13 mouse cellular contexts compared by ENCODE assay signal in genomic region chr3:99252461-99253091, GRCm38 (mm10). TPM values are rescaled to one million over a fixed set of nuclear protein-coding genes. Genes with fewer than 3 reads are reported as not detected.
DNase-seq lines count a peak whose midpoint lies in the region; ATAC-seq and TF ChIP-seq lines count a peak whose summit lies in the region.
"Had no signal": no experiment of that assay in that cellular context is flagged by ENCODE, and none has a peak within 500 bp of the region (broad histone marks: within the 10 kb centered on the region; RNA-seq: fewer than 3 reads in every experiment).

No protein-coding gene starts in this region.

- no peak for TF ChIP-seq CTCF in lung, embryonic 14.5 days (IDR thresholded peaks at IDR 0.05; ENCODE audit: low read depth)

- intact Hi-C loops in heart, postnatal 10 days (cut with DNase I) = loop anchor here (2.0 to 10.0 kb wide), 3 partner anchors 14 to 562 kb away; partner anchors contain the start of gene Wars2
- intact Hi-C loops in left cerebral cortex, postnatal 25 days (cut with DNase I) = loop anchor here (5.0 kb wide), 1 partner anchor 110 kb away; the partner anchor contains the start of gene Wars2

- H3K4me1 ChIP-seq in lung, embryonic 14.5 days (ENCODE audit: insufficient read depth) = no peaks in the 10 kb centered on the region
- no peaks in the 10 kb centered on the region for H3K4me1 ChIP-seq in brown adipose tissue, adult 24 weeks (ENCODE audit: control insufficient read depth, insufficient read depth, insufficient read length, low read length)
- H3K4me1 ChIP-seq in limb, embryonic 15.5 days = peaks cover 47% of the 10 kb centered on the region

- H3K27ac ChIP-seq in lung, embryonic 14.5 days (ENCODE audit: low read depth) = no peak overlapping the region
- H3K27ac ChIP-seq in brown adipose tissue, adult 24 weeks (replicated peaks; ENCODE audit: low read depth, low read length) = no peak overlapping the region
- peak overlapping the region; percentile 97 for H3K27ac ChIP-seq in limb, embryonic 15.5 days
- H3K27ac ChIP-seq: hindbrain, embryonic 15.5 days; liver, embryonic 13.5 days had no signal

- H3K9ac ChIP-seq in lung, embryonic 14.5 days = no peak overlapping the region
- H3K9ac ChIP-seq in limb, embryonic 15.5 days = peak overlapping the region; percentile 14; the same call in 1 of the 2 replicates
- H3K9ac ChIP-seq: hindbrain, embryonic 15.5 days; liver, embryonic 13.5 days had no signal

- WGBS in lung, embryonic 14.5 days = 1% methylated on average over 16 of the region's 16 CpGs
- WGBS in limb, embryonic 15.5 days = 9% methylated on average over 16 of the region's 16 CpGs

- no peak overlapping the region for H3K4me2 ChIP-seq in lung, embryonic 14.5 days
- peak overlapping the region; percentile 55 for H3K4me2 ChIP-seq in limb, embryonic 15.5 days

- no peaks in the 10 kb centered on the region for H3K9me3 ChIP-seq in lung, embryonic 14.5 days (ENCODE audit: low read depth, low read length)
- no peaks in the 10 kb centered on the region for H3K9me3 ChIP-seq in limb, embryonic 15.5 days
- H3K9me3 ChIP-seq: hindbrain, embryonic 15.5 days; liver, embryonic 13.5 days had no signal

- DNase-seq in heart, adult 11 months = peak; percentile 72
- DNase-seq in heart, postnatal 10 days = no peak
- DNase-seq in lung, embryonic 14.5 days = peak; percentile 21
- no peak for DNase-seq in lung, postnatal 14 days
- DNase-seq in left cerebral cortex, postnatal 25 days (ENCODE audit: low spot score in 2 of 2) = no peak
- DNase-seq: liver, embryonic 13.5 days had no signal

- H3K36me3 ChIP-seq in lung, embryonic 14.5 days (ENCODE audit: insufficient read depth) = no peaks in the 10 kb centered on the region
- no peaks in the 10 kb centered on the region for H3K36me3 ChIP-seq in limb, embryonic 15.5 days
- H3K36me3 ChIP-seq: hindbrain, embryonic 15.5 days; liver, embryonic 13.5 days had no signal

- ATAC-seq in lung, embryonic 14.5 days (ENCODE audit: insufficient read depth) = no peak
- no peak for ATAC-seq in limb, embryonic 15.5 days (ENCODE audit: insufficient number of reproducible peaks, low FRiP score, low TSS enrichment, low read depth)
- ATAC-seq in granulocyte monocyte progenitor cell, adult 5-6 weeks (replicated peaks; ENCODE audit: poor library complexity, severe bottlenecking) = no peak

- H3K4me3 ChIP-seq in lung, embryonic 14.5 days (ENCODE audit: low read depth, low read length) = no peak overlapping the region
- H3K4me3 ChIP-seq in brown adipose tissue, adult 24 weeks (ENCODE audit: insufficient read depth, low read depth, low read length) = peak overlapping the region; percentile 60; the same call in 1 of the 2 replicates
- peak overlapping the region; percentile 65 for H3K4me3 ChIP-seq in limb, embryonic 15.5 days

- peaks cover 100% of the 10 kb centered on the region for H3K27me3 ChIP-seq in lung, embryonic 14.5 days (ENCODE audit: insufficient read depth, low read length)
- H3K27me3 ChIP-seq in limb, embryonic 15.5 days = peaks cover 32% of the 10 kb centered on the region

RNA-seq across cellular contexts. Expression of gene Tbx15, which starts 12.4 kb away (rescaled TPM):
- under 1 TPM; 0.40 to 0.43 TPM for total RNA-seq in heart, postnatal 10 days (2021)
- polyA plus RNA-seq in lung, embryonic 14.5 days (2014; fragmentation: Nextera tagmentation; extraction: Ambion mirVana) = 0.05 and 0.28 TPM in 2 replicates
- 3.3 and 4.1 TPM in 2 replicates for polyA plus RNA-seq in brown adipose tissue, adult 24 weeks (2012; ENCODE audit: insufficient read depth, insufficient read length, missing spikeins)
- 21.9 and 24.0 TPM in 2 replicates for polyA plus RNA-seq in limb, embryonic 15.5 days (2015; fragmentation: Nextera tagmentation; extraction: Ambion mirVana)
- not detected in 2 replicates for total RNA-seq in granulocyte monocyte progenitor cell, adult 5-6 weeks (2014; fragmentation: Nextera tagmentation)
- not detected in 2 replicates for total RNA-seq in granulocyte monocyte progenitor cell, adult 5-6 weeks (2017)
- total RNA-seq in left cerebral cortex, postnatal 25 days (2021) = 1 to 10 TPM; 1.1 to 1.3 TPM
- total RNA-seq: common myeloid progenitor, adult 5-6 weeks had no signal
- polyA plus RNA-seq: large intestine, adult 2 months; small intestine, adult 2 months had no signal

Comparison
In these comparisons a context has a peak if more than half of its experiments do, and no peak if none do; other contexts are left out.
1. DNase-seq: peak in heart, adult 11 months (single experiment) and lung, embryonic 14.5 days (single experiment); none in heart, postnatal 10 days (0 of 2), lung, postnatal 14 days (single experiment) and left cerebral cortex, postnatal 25 days (0 of 2).